Mouse (Mus musculus) lung, postnatal 0 days (tissue): ENCODE measurements around the gene Dennd1c.

Experiments
- CTCF ChIP-seq: IDR thresholded peaks from 2 replicates; pipeline ENCODE4 v1.5.1; 2016; ENCODE audit warnings: antibody characterized with exemption, mild to moderate bottlenecking
- EP300 ChIP-seq: IDR thresholded peaks from 2 replicates; pipeline ENCODE4 v1.6.1; 2016; ENCODE audit warnings: antibody characterized with exemption, mild to moderate bottlenecking, control low read depth

DNA sequence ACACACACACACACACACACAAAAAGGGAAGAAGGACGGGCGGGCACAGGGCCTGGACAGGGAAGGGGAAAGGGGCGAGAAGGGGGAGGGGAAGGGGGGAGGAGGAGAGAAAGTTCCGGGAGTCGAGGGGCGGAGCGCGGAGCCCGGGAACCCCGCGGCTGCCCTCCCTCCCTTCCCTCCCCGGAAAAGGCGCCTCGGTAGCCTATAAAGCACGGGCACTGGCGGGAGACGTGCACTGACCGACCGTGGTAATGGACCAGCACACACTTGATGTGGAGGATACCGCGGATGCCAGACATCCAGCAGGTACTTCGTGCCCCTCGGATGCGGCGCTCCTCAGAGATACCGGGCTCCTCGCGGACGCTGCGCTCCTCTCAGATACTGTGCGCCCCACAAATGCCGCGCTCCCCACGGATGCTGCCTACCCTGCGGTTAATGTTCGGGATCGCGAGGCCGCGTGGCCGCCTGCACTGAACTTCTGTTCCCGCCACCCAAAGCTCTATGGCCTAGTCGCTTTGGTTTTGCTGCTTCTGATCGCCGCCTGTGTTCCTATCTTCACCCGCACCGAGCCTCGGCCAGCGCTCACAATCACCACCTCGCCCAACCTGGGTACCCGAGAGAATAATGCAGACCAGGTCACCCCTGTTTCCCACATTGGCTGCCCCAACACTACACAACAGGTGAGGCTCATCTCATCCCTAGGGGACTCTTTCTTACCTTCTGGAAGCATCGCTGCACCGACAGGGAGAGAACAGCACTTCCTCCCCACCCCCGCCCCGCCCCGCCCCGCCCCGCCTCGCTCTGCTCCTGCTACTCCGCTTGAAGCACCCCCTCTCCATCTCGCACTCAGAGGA is 27.1 kb upstream of the Dennd1c start, which contains the start of gene Tnfsf9:
- TF ChIP-seq CTCF (no peak), EP300 (no peak)
